Mouse (Mus musculus) neural tube, embryonic 12.5 days (tissue): ENCODE results near the gene Pde6h. TPM values are rescaled to one million over a fixed set of nuclear protein-coding genes. Genes with fewer than 3 reads are reported as not detected.

Experiments used
- polyA plus RNA-seq: library from polyadenylated mRNA; unstranded; fragments of >200 nt; fragmentation: Nextera tagmentation; extraction: Ambion mirVana; gene quantifications from 2 replicates; pipeline ENCODE4 v1.2.1, GENCODE M21; 2016

The Pde6h gene
- polyA plus RNA-seq, 1 experiment from 2014 or later, result not detected

Other genes with a start within 250 kb of the Pde6h start
- gene Gucy2c, start 142.1 kb upstream of the Pde6h start, polyA plus RNA-seq, result 0.20 and 0.41 TPM in 2 replicates
- gene Hist4h4, start 119.4 kb upstream of the Pde6h start, polyA plus RNA-seq, result 0.45 and 0.67 TPM in 2 replicates
- gene H2afj, start 115.6 kb upstream of the Pde6h start, polyA plus RNA-seq, result 123 and 127 TPM in 2 replicates
- 1.1 and 3.7 TPM in 2 replicates for gene BC049715, start 96.2 kb upstream of the Pde6h start, polyA plus RNA-seq
- 113 and 115 TPM in 2 replicates for gene Wbp11, start 95.6 kb upstream of the Pde6h start, polyA plus RNA-seq
- gene Smco3, start 88.4 kb upstream of the Pde6h start, polyA plus RNA-seq, result 0.29 and 1.5 TPM in 2 replicates
- gene Art4, start 66.1 kb upstream of the Pde6h start, polyA plus RNA-seq, result 0.51 and 0.86 TPM in 2 replicates
- 8.8 and 13.0 TPM in 2 replicates for gene Mgp, start 48.0 kb upstream of the Pde6h start, polyA plus RNA-seq
- not detected in 2 replicates for gene Erp27, start 1.7 kb upstream of the Pde6h start, polyA plus RNA-seq
- 21.6 and 22.7 TPM in 2 replicates for gene Arhgdib, start 18.1 kb downstream of the Pde6h start, polyA plus RNA-seq
- 2.3 and 2.4 TPM in 2 replicates for gene Rerg, start 246.7 kb downstream of the Pde6h start, polyA plus RNA-seq